Mouse (Mus musculus) heart, postnatal 0 days (tissue): ENCODE results near the gene 4921517D22Rik. TPM values are rescaled to one million over a fixed set of nuclear protein-coding genes. Genes with fewer than 3 reads are reported as not detected.

Experiments
- ATAC-seq: fragments of 200-750 bp; cut with Nextera tagmentation; 2 replicates; pipeline ENCODE4 v1.8.0; 2017; ENCODE audit warnings: low read depth, moderate number of reproducible peaks, moderate library complexity; ENCODE audit not compliant: insufficient read depth
- DNase-seq: peaks from one replicate; pipeline ENCODE4 v3.0.0-alpha.2; 2016; ENCODE audit warnings: low spot score
- H3K27ac ChIP-seq: fragments of 300-500 bp; sonication (generic); 2 replicates; pipeline ENCODE4 v1.5.1; 2014; ENCODE audit warnings: low read depth, mild to moderate bottlenecking
- H3K27me3 ChIP-seq: fragments of 300-500 bp; sonication (generic); 2 replicates; pipeline ENCODE4 v1.6.1; 2014; ENCODE audit warnings: low read length, mixed read lengths; ENCODE audit not compliant: control insufficient read depth, insufficient read depth
- H3K36me3 ChIP-seq: fragments of 300-500 bp; sonication (generic); replicated peaks from 2 replicates; pipeline ENCODE4 v1.6.1; 2014; ENCODE audit warnings: low read length, mixed read lengths; ENCODE audit not compliant: control insufficient read depth, insufficient read depth
- H3K4me1 ChIP-seq: fragments of 300-500 bp; sonication (generic); 2 replicates; pipeline ENCODE4 v1.6.1; 2014; ENCODE audit warnings: antibody characterized with exemption; ENCODE audit not compliant: control insufficient read depth, insufficient read depth
- H3K4me2 ChIP-seq: fragments of 300-500 bp; sonication (generic); 2 replicates; pipeline ENCODE4 v1.6.1; 2014; ENCODE audit warnings: low read depth, mild to moderate bottlenecking, low read length, moderate library complexity
- H3K4me3 ChIP-seq: fragments of 300-500 bp; sonication (generic); 2 replicates; pipeline ENCODE4 v1.5.1; 2014; ENCODE audit warnings: low read depth, low read length
- H3K9ac ChIP-seq: fragments of 300-500 bp; sonication (generic); replicated peaks from 2 replicates; pipeline ENCODE4 v1.6.1; 2014; ENCODE audit warnings: low read depth, low read length, mixed read lengths
- H3K9me3 ChIP-seq: fragments of 300-500 bp; sonication (generic); replicated peaks from 2 replicates; pipeline ENCODE4 v1.6.1; 2016; ENCODE audit warnings: low read length; ENCODE audit not compliant: control insufficient read depth
- CTCF ChIP-seq: IDR thresholded peaks from 2 replicates; pipeline ENCODE4 v1.5.1; 2016; ENCODE audit warnings: antibody characterized with exemption, control low read depth, low read depth
- EP300 ChIP-seq: IDR thresholded peaks from 2 replicates; pipeline ENCODE4 v1.6.1; 2016; ENCODE audit warnings: antibody characterized with exemption, low read depth
- WGBS: fragments of 180-500 bp; shearing (Covaris S2); extraction: QIAGEN DNeasy Blood & Tissue Kit; methylation state at CpG from one replicate; pipeline ENCODE4 v1.1.7; 2014; 5-methylcytosine and 5-hydroxymethylcytosine counted together
- polyA plus RNA-seq: library from polyadenylated mRNA; unstranded; fragments of >200 nt; fragmentation: Nextera tagmentation; extraction: Ambion mirVana; gene quantifications from 2 replicates; pipeline ENCODE4 v1.2.1, GENCODE M21; 2015
- total RNA-seq: library from RNA; depleted of rRNA; stranded (reverse); fragments of >200 nt; gene quantifications from 2 replicates; pipeline ENCODE4 v1.2.3, GENCODE M21; 2014; ENCODE audit warnings: low replicate concordance

Gene 4921517D22Rik
- total and polyA plus RNA-seq, 2 experiments from 2014 or later, result not detected

DNA sequence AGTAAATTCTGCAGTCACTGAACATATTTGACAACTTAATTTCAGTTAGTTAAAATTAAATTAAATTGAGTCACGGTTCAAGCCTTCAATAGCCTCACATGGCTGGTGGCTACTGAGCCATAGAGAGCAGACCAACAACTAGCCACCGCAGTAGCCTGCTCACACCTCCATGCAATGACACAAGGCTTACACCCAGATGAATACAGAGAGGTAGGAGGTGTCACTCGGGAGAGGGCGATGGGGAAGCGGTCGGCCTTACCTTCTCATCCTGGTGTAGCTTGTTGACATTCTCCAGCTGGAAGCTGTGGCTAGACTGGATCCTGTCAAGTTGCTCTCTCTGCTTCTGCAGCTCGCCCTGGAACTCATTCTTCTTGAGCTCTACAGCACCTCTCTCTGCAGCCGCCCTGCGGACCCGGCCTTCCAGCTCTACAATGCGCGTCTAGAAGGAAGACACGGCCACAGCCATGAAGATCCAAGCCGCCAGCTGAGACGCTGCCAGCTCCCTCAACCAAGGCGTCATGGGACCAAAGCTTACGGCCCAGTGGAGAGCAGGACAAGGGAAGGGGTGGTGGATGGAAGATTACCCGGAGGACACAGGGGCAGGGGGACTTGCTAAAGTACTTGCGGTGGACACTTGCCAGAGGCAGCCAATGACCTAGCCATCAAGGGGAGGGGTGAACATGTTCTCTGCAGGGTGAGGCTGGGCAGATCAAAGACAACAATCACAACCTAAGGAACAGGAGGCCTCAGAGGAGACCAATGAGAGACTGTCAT, 29.8 kb downstream of the 4921517D22Rik start:
- DNase-seq (no peak), ATAC-seq (no peak)
- Histone ChIP-seq H3K4me1 (peaks cover 3% of the 10 kb centered on the region; the same call in 1 of the 2 replicates), H3K27me3 (no peaks in the 10 kb centered on the region), H3K36me3 (peaks cover 19% of the 10 kb centered on the region; the same call in 1 of the 2 replicates), H3K4me3 (no peak overlapping the region), H3K9me3 (no peaks in the 10 kb centered on the region), H3K27ac (no peak overlapping the region), H3K9ac (no peak overlapping the region), H3K4me2 (no peak overlapping the region)
- WGBS, result 86% methylated on average over 19 of the region's 19 CpGs
- TF ChIP-seq EP300 (no peak), CTCF (no peak)

GRCm38 (mm10) chr13:59661966-59662365, 31.9 kb downstream of the 4921517D22Rik start:
- Histone ChIP-seq H3K4me2 (no peak overlapping the region), H3K36me3 (peaks cover 19% of the 10 kb centered on the region; the same call in 1 of the 2 replicates), H3K27me3 (no peaks in the 10 kb centered on the region), H3K9me3 (no peaks in the 10 kb centered on the region), H3K4me1 (no peaks in the 10 kb centered on the region), H3K27ac (no peak overlapping the region), H3K4me3 (no peak overlapping the region), H3K9ac (no peak overlapping the region)
- TF ChIP-seq CTCF (no peak), EP300 (no peak)
- ATAC-seq (no peak), DNase-seq (no peak)
- 93% methylated on average over 12 of the region's 12 CpGs for WGBS

DNA sequence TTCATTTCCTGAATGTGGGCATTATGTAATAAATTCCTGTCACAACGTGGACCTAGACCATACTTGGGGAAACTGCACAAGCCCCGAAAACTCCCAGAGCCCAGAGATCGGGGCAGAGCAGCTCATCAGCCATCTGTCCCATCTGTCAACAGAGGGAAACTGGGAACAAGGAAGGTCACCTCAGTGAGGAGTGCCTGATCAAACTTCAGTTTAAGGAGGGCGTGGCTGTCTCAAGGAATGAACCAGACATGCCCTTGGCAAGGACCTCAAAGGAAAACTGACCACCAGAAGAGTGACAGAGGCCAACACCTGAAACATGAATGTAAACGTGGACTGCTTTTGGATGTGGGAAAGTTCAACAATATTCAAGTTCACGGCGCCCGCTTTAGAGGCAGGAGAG, 32.5 kb downstream of the 4921517D22Rik start:
- no peak overlapping the region for H3K4me3 ChIP-seq
- no peaks in the 10 kb centered on the region for H3K9me3 ChIP-seq
- no peaks in the 10 kb centered on the region for H3K27me3 ChIP-seq
- no peak overlapping the region for H3K9ac ChIP-seq
- no peak for TF ChIP-seq EP300
- no peak for TF ChIP-seq CTCF
- ATAC-seq (no peak), DNase-seq (no peak)
- no peak overlapping the region for H3K27ac ChIP-seq
- no peak overlapping the region for H3K4me2 ChIP-seq
- H3K36me3 ChIP-seq, result peaks cover 19% of the 10 kb centered on the region; the same call in 1 of the 2 replicates
- 88% methylated on average over 8 of the region's 8 CpGs for whole genome bisulfite sequencing
- peaks cover 5% of the 10 kb centered on the region for H3K4me1 ChIP-seq

DNA sequence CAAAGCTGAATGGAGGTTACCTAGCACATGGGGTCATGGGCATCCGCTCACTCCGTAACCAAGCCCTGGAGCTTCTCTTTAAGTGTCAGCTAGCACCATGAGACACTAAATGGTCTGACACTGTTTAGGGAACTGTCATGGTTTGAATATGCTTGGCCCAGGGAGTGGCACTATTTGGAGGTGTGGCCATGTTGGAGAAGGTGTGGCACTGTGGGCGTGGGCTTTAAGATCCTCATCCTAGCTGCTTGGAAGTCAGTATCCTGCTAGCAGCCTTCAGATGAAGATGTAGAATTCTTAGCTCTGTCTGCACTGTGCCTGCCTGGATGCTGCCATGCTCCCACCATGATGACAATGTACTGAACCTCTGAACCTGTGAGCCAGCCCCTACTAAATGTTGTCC, 33.5 kb downstream of the 4921517D22Rik start:
- Histone ChIP-seq H3K27me3 (no peaks in the 10 kb centered on the region), H3K4me2 (no peak overlapping the region), H3K4me1 (peaks cover 8% of the 10 kb centered on the region), H3K9me3 (no peaks in the 10 kb centered on the region), H3K9ac (no peak overlapping the region), H3K4me3 (no peak overlapping the region), H3K27ac (no peak overlapping the region), H3K36me3 (peaks cover 19% of the 10 kb centered on the region; the same call in 1 of the 2 replicates)
- 93% methylated on average over 3 of the region's 3 CpGs for WGBS
- ATAC-seq (no peak), DNase-seq (no peak)
- TF ChIP-seq CTCF (no peak), EP300 (no peak)

GRCm38 (mm10) chr13:59657781-59658180, 36.1 kb downstream of the 4921517D22Rik start:
- TF ChIP-seq EP300, result no peak
- no peak for TF ChIP-seq CTCF
- no peak for DNase-seq
- H3K4me2 ChIP-seq, result no peak overlapping the region
- no peak overlapping the region for H3K27ac ChIP-seq
- no peak overlapping the region for H3K9ac ChIP-seq
- H3K27me3 ChIP-seq, result no peaks in the 10 kb centered on the region
- H3K4me1 ChIP-seq, result peaks cover 8% of the 10 kb centered on the region
- 85% methylated on average over 5 of the region's 5 CpGs for WGBS
- H3K36me3 ChIP-seq, result peaks cover 6% of the 10 kb centered on the region; the same call in 1 of the 2 replicates
- no peak overlapping the region for H3K4me3 ChIP-seq
- H3K9me3 ChIP-seq, result no peaks in the 10 kb centered on the region
- no peak for ATAC-seq

GRCm38 (mm10) chr13:59656975-59657388, 36.9 kb downstream of the 4921517D22Rik start:
- no peak overlapping the region for H3K4me3 ChIP-seq
- ATAC-seq (no peak), DNase-seq (no peak)
- peaks cover 8% of the 10 kb centered on the region for H3K4me1 ChIP-seq
- no peak for TF ChIP-seq CTCF
- no peak for TF ChIP-seq EP300
- 52% methylated on average over 4 of the region's 4 CpGs for WGBS
- no peaks in the 10 kb centered on the region for H3K9me3 ChIP-seq
- no peak overlapping the region for H3K9ac ChIP-seq
- H3K4me2 ChIP-seq, result no peak overlapping the region
- H3K36me3 ChIP-seq, result peaks cover 2% of the 10 kb centered on the region; the same call in 1 of the 2 replicates
- H3K27me3 ChIP-seq, result no peaks in the 10 kb centered on the region
- H3K27ac ChIP-seq, result no peak overlapping the region
